Mouse (Mus musculus): ENCODE results near the gene Sytl1. TPM values are rescaled to one million over a fixed set of nuclear protein-coding genes. Genes with fewer than 3 reads are reported as not detected.

The Sytl1 gene
- polyA plus RNA-seq, 2 experiments, result 15.7 to 23.3 TPM

GRCm38 (mm10) chr4:133286476-133287077, 23.7 kb upstream of the Sytl1 start:
- no peak for TF ChIP-seq POLR2A (IDR thresholded peaks at IDR 0.05; ENCODE audit: borderline replicate concordance, extremely low read depth, insufficient read depth, insufficient read length)
- WGBS, result 91% methylated on average over 4 of the region's 4 CpGs
- H3K27me3 ChIP-seq (ENCODE audit: control insufficient read depth, insufficient read depth, low read length), result no peaks in the 10 kb centered on the region
- no peaks in the 10 kb centered on the region for H3K36me3 ChIP-seq (ENCODE audit: control insufficient read depth, insufficient read depth, low read length)
- H3K27ac ChIP-seq (replicated peaks; ENCODE audit: low read depth, low read length), result no peak overlapping the region
- H3K4me3 ChIP-seq (replicated peaks; ENCODE audit: low read length), result no peak overlapping the region
- no peak for DNase-seq (ENCODE audit: low spot score)
- peaks cover 19% of the 10 kb centered on the region for H3K4me1 ChIP-seq (ENCODE audit: control insufficient read depth, insufficient read depth, low read length)
- no peak overlapping the region for H3K9ac ChIP-seq (ENCODE audit: low read depth, low read length, severe bottlenecking)
- ATAC-seq (ENCODE audit: low FRiP score, low read depth), result no peak
- no peak overlapping the region for H3K4me2 ChIP-seq (replicated peaks; ENCODE audit: low read depth, low read length, severe bottlenecking)
- no peaks in the 10 kb centered on the region for H3K9me3 ChIP-seq (ENCODE audit: control insufficient read depth, low read length)

GRCm38 (mm10) chr4:133285950-133286349, 23.0 kb upstream of the Sytl1 start:
- no peak for DNase-seq (ENCODE audit: low spot score)

GRCm38 (mm10) chr4:133285299-133285698, 22.4 kb upstream of the Sytl1 start:
- Histone ChIP-seq H3K9ac (ENCODE audit: low read depth, low read length, severe bottlenecking) (no peak overlapping the region), H3K27me3 (ENCODE audit: control insufficient read depth, insufficient read depth, low read length) (no peaks in the 10 kb centered on the region), H3K36me3 (ENCODE audit: control insufficient read depth, insufficient read depth, low read length) (no peaks in the 10 kb centered on the region), H3K4me3 (replicated peaks; ENCODE audit: low read length) (no peak overlapping the region), H3K4me1 (ENCODE audit: control insufficient read depth, insufficient read depth, low read length) (peaks cover 23% of the 10 kb centered on the region), H3K4me2 (replicated peaks; ENCODE audit: low read depth, low read length, severe bottlenecking) (no peak overlapping the region), H3K9me3 (ENCODE audit: control insufficient read depth, low read length) (no peaks in the 10 kb centered on the region), H3K27ac (replicated peaks; ENCODE audit: low read depth, low read length) (no peak overlapping the region)
- DNase-seq (ENCODE audit: low spot score) (no peak), ATAC-seq (ENCODE audit: low FRiP score, low read depth) (no peak)
- WGBS, result 75% methylated on average over 3 of the region's 3 CpGs
- no peak for TF ChIP-seq POLR2A (IDR thresholded peaks at IDR 0.05; ENCODE audit: borderline replicate concordance, extremely low read depth, insufficient read depth, insufficient read length)

More at GRCm38 (mm10) chr4:133285950-133286349, 23.0 kb upstream of the Sytl1 start:
- no peak for TF ChIP-seq POLR2A (IDR thresholded peaks at IDR 0.05; ENCODE audit: borderline replicate concordance, extremely low read depth, insufficient read depth, insufficient read length)
- H3K4me2 ChIP-seq (replicated peaks; ENCODE audit: low read depth, low read length, severe bottlenecking), result no peak overlapping the region
- H3K9ac ChIP-seq (ENCODE audit: low read depth, low read length, severe bottlenecking), result no peak overlapping the region
- no peak overlapping the region for H3K4me3 ChIP-seq (replicated peaks; ENCODE audit: low read length)
- H3K4me1 ChIP-seq (ENCODE audit: control insufficient read depth, insufficient read depth, low read length), result peaks cover 23% of the 10 kb centered on the region
- ATAC-seq (ENCODE audit: low FRiP score, low read depth), result no peak
- H3K27ac ChIP-seq (replicated peaks; ENCODE audit: low read depth, low read length), result no peak overlapping the region
- H3K9me3 ChIP-seq (ENCODE audit: control insufficient read depth, low read length), result no peaks in the 10 kb centered on the region
- H3K27me3 ChIP-seq (ENCODE audit: control insufficient read depth, insufficient read depth, low read length), result no peaks in the 10 kb centered on the region
- no peaks in the 10 kb centered on the region for H3K36me3 ChIP-seq (ENCODE audit: control insufficient read depth, insufficient read depth, low read length)
- WGBS, result 79% methylated on average over 5 of the region's 5 CpGs

- TF ChIP-seq POLR2A (IDR thresholded peaks at IDR 0.05; ENCODE audit: borderline replicate concordance, extremely low read depth, insufficient read depth, insufficient read length), result no peak
- no peaks in the 10 kb centered on the region for H3K36me3 ChIP-seq (ENCODE audit: control insufficient read depth, insufficient read depth, low read length)
- peak overlapping the region; percentile 84 for H3K27ac ChIP-seq (replicated peaks; ENCODE audit: low read depth, low read length)
- no peaks in the 10 kb centered on the region for H3K27me3 ChIP-seq (ENCODE audit: control insufficient read depth, insufficient read depth, low read length)
- no peak overlapping the region for H3K4me3 ChIP-seq (replicated peaks; ENCODE audit: low read length)
- 14% methylated on average over 4 of the region's 4 CpGs for WGBS
- H3K9me3 ChIP-seq (ENCODE audit: control insufficient read depth, low read length), result no peaks in the 10 kb centered on the region
- no peak for DNase-seq (ENCODE audit: low spot score)
- H3K9ac ChIP-seq (ENCODE audit: low read depth, low read length, severe bottlenecking), result peak overlapping the region; percentile 40
- no peak for ATAC-seq (ENCODE audit: low FRiP score, low read depth)
- H3K4me2 ChIP-seq (replicated peaks; ENCODE audit: low read depth, low read length, severe bottlenecking), result 0 out of 2 replicates have a peak overlapping the region, but pooled peaks have one; percentile 20
- peaks cover 28% of the 10 kb centered on the region for H3K4me1 ChIP-seq (ENCODE audit: control insufficient read depth, insufficient read depth, low read length)
Measured at GRCm38 (mm10) chr4:133282656-133283055, 19.7 kb upstream of the Sytl1 start.

- Histone ChIP-seq H3K9ac (ENCODE audit: low read depth, low read length, severe bottlenecking) (peak overlapping the region; percentile 40), H3K27me3 (ENCODE audit: control insufficient read depth, insufficient read depth, low read length) (no peaks in the 10 kb centered on the region), H3K4me3 (replicated peaks; ENCODE audit: low read length) (no peak overlapping the region), H3K9me3 (ENCODE audit: control insufficient read depth, low read length) (no peaks in the 10 kb centered on the region), H3K36me3 (ENCODE audit: control insufficient read depth, insufficient read depth, low read length) (no peaks in the 10 kb centered on the region), H3K27ac (replicated peaks; ENCODE audit: low read depth, low read length) (peak overlapping the region; percentile 84), H3K4me1 (ENCODE audit: control insufficient read depth, insufficient read depth, low read length) (peaks cover 28% of the 10 kb centered on the region), H3K4me2 (replicated peaks; ENCODE audit: low read depth, low read length, severe bottlenecking) (peak overlapping the region; percentile 20)
- no peak for TF ChIP-seq POLR2A (IDR thresholded peaks at IDR 0.05; ENCODE audit: borderline replicate concordance, extremely low read depth, insufficient read depth, insufficient read length)
- ATAC-seq (ENCODE audit: low FRiP score, low read depth) (peak; percentile 56), DNase-seq (ENCODE audit: low spot score) (peak; percentile 64)
- WGBS, result 2% methylated on average over 5 of the region's 5 CpGs
Measured at GRCm38 (mm10) chr4:133281951-133282481, 19.1 kb upstream of the Sytl1 start.
